Mouse (Mus musculus): Measurements from ENCODE around the gene Ptpn5. TPM values are rescaled to one million over a fixed set of nuclear protein-coding genes. Genes with fewer than 3 reads are reported as not detected.

Gene Ptpn5
- total and polyA plus RNA-seq, 3 experiments: not detected

GRCm38 (mm10) chr7:47031371-47031770, 102.1 kb downstream of the Ptpn5 start:
- H3K4me3 ChIP-seq: no peak overlapping the region
- 76% methylated on average over 4 of the region's 4 CpGs for WGBS
- intact Hi-C loops (cut with DNase I): no loop called here

GRCm38 (mm10) chr7:47030517-47031193, 102.8 kb downstream of the Ptpn5 start:
- TF ChIP-seq CTCF (IDR thresholded peaks at IDR 0.05) (no peak), POLR2A (IDR thresholded peaks at IDR 0.05; ENCODE audit: insufficient read depth, low read depth, low read length) (no peak), EP300 (IDR thresholded peaks at IDR 0.05; ENCODE audit: insufficient read depth, low read depth, low read length) (no peak)
- Histone ChIP-seq H3K79me2 (replicated peaks; ENCODE audit: control insufficient read depth, insufficient read depth, low read length) (no peaks in the 10 kb centered on the region), H3K36me3 (ENCODE audit: control insufficient read depth, insufficient read depth, low read length) (no peaks in the 10 kb centered on the region), H3K27ac (no peak overlapping the region), H3K27me3 (ENCODE audit: control insufficient read depth, insufficient read depth, low read length) (no peaks in the 10 kb centered on the region), H3K9ac (ENCODE audit: low read depth, low read length) (no peak overlapping the region), H3K4me3 (no peak overlapping the region), H3K4me1 (ENCODE audit: control insufficient read depth, insufficient read depth, low read length) (no peaks in the 10 kb centered on the region)
- intact Hi-C loops (cut with DNase I): no loop called here
- no peak for DNase-seq
- WGBS: 65% methylated on average over 9 of the region's 9 CpGs

More at GRCm38 (mm10) chr7:47031371-47031770, 102.1 kb downstream of the Ptpn5 start:
- H3K4me1 ChIP-seq (ENCODE audit: control insufficient read depth, insufficient read depth, low read length): no peaks in the 10 kb centered on the region
- no peaks in the 10 kb centered on the region for H3K27me3 ChIP-seq (ENCODE audit: control insufficient read depth, insufficient read depth, low read length)
- TF ChIP-seq POLR2A (IDR thresholded peaks at IDR 0.05; ENCODE audit: insufficient read depth, low read depth, low read length) (no peak), EP300 (IDR thresholded peaks at IDR 0.05; ENCODE audit: insufficient read depth, low read depth, low read length) (no peak), CTCF (IDR thresholded peaks at IDR 0.05) (no peak)
- DNase-seq: no peak
- H3K9ac ChIP-seq (ENCODE audit: low read depth, low read length): no peak overlapping the region
- H3K27ac ChIP-seq: no peak overlapping the region
- no peaks in the 10 kb centered on the region for H3K36me3 ChIP-seq (ENCODE audit: control insufficient read depth, insufficient read depth, low read length)
- no peaks in the 10 kb centered on the region for H3K79me2 ChIP-seq (replicated peaks; ENCODE audit: control insufficient read depth, insufficient read depth, low read length)

Small RNAs within 50 kb of the gene (microRNA-seq; reads per million reads assigned to microRNA genes)
- 0 reads per million in 2 experiments for gene Mir7056

Other genes with a start within 250 kb of the Ptpn5 start
- 10 to 100 TPM; 56.5 to 62.5 TPM for gene Tsg101, start 213.7 kb downstream of the Ptpn5 start, total RNA-seq (2021)
- gene Tsg101, start 213.7 kb downstream of the Ptpn5 start, polyA plus RNA-seq (2012; rRNA removed): 64.3 and 97.0 TPM in 2 replicates
- gene Uevld, start 175.2 kb downstream of the Ptpn5 start, total RNA-seq (2021): 10 to 100 TPM in 1 of 2 experiments, 1 to 10 TPM in 1; 9.0 to 10.3 TPM
- gene Uevld, start 175.2 kb downstream of the Ptpn5 start, polyA plus RNA-seq (2012; rRNA removed): 2.9 and 5.0 TPM in 2 replicates
- gene Gm9999, start 150.1 kb downstream of the Ptpn5 start, total RNA-seq (2021): not detected
- 1.1 TPM in 1 of 2 replicates, not detected in the other for gene Gm9999, start 150.1 kb downstream of the Ptpn5 start, polyA plus RNA-seq (2012; rRNA removed)
- gene Spty2d1, start 125.3 kb downstream of the Ptpn5 start, total RNA-seq (2021): 1 to 10 TPM; 6.9 to 8.5 TPM
- gene Spty2d1, start 125.3 kb downstream of the Ptpn5 start, polyA plus RNA-seq (2012; rRNA removed): 2.7 and 4.3 TPM in 2 replicates
- 10 to 100 TPM; 20.0 to 25.0 TPM for gene Tmem86a, start 83.1 kb downstream of the Ptpn5 start, total RNA-seq (2021)
- 45.5 and 54.8 TPM in 2 replicates for gene Tmem86a, start 83.1 kb downstream of the Ptpn5 start, polyA plus RNA-seq (2012; rRNA removed)
- not detected for gene Mrgpra6, start 71.2 kb upstream of the Ptpn5 start, total RNA-seq (2021)
- 0.18 TPM in 1 of 2 replicates, not detected in the other for gene Mrgpra6, start 71.2 kb upstream of the Ptpn5 start, polyA plus RNA-seq (2012; rRNA removed)
- not detected for gene Mrgpra9, start 119.2 kb upstream of the Ptpn5 start, total RNA-seq (2021)
- gene Mrgpra9, start 119.2 kb upstream of the Ptpn5 start, polyA plus RNA-seq (2012; rRNA removed): not detected in 2 replicates
- gene Mrgpra1, start 220.6 kb upstream of the Ptpn5 start, total RNA-seq (2021): not detected
- not detected in 2 replicates for gene Mrgpra1, start 220.6 kb upstream of the Ptpn5 start, polyA plus RNA-seq (2012; rRNA removed)